ENCODE assay signal across 10 mouse cellular contexts in the genomic region with DNA sequence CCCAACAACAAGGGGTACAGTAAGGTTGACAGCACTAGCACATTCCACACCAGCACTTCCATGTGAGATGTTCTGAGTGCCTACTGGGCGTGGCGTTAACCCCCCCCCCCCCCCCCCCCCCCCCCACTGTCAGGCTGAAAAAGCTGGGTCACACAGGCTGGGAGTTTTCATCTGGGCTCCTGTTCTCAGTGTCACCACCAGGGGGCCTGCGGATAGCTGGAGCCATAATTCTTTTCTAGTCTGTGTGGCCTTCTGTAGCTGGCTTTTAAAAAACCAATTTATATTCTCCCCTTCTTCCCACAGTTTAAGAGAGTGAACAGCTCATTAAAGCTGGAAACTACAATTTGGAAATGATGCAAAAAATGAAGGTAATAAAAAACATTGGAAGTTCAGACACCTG.
DNase-seq lines count a peak whose midpoint lies in the region; ATAC-seq and TF ChIP-seq lines count a peak whose summit lies in the region.
"Had no signal": no experiment of that assay in that cellular context is flagged by ENCODE, and none has a peak within 500 bp of the region (broad histone marks: within the 10 kb centered on the region; RNA-seq: fewer than 3 reads in every experiment).

No protein-coding gene starts in this region.

- H3K27me3 ChIP-seq in kidney, postnatal 0 days (ENCODE audit: insufficient read depth, low read length), result no peaks in the 10 kb centered on the region
- H3K27me3 ChIP-seq in G1E (ENCODE audit: insufficient read depth, low read length), result 0 out of 2 replicates have a peak, but pooled peaks cover 2% of the 10 kb centered on the region
- no peaks in the 10 kb centered on the region for H3K27me3 ChIP-seq in forebrain, embryonic 14.5 days (replicated peaks; ENCODE audit: control insufficient read depth, insufficient read depth, low read length)
- no peaks in the 10 kb centered on the region for H3K27me3 ChIP-seq in neural tube, embryonic 15.5 days (replicated peaks)
- H3K27me3 ChIP-seq: liver, embryonic 13.5 days; stomach, embryonic 15.5 days had no signal

- H3K9me3 ChIP-seq in kidney, postnatal 0 days (replicated peaks; ENCODE audit: low read length), result no peaks in the 10 kb centered on the region
- no peaks in the 10 kb centered on the region for H3K9me3 ChIP-seq in G1E (replicated peaks)
- no peaks in the 10 kb centered on the region for H3K9me3 ChIP-seq in forebrain, embryonic 14.5 days (replicated peaks; ENCODE audit: control insufficient read depth, low read length)
- H3K9me3 ChIP-seq in neural tube, embryonic 15.5 days (replicated peaks), result no peaks in the 10 kb centered on the region
- H3K9me3 ChIP-seq: liver, embryonic 13.5 days; stomach, embryonic 15.5 days had no signal

- intact Hi-C loops in left cerebral cortex, postnatal 25 days (cut with DNase I), result no loop called here

- no peak for ATAC-seq in kidney, postnatal 0 days (replicated peaks; ENCODE audit: low FRiP score, low read depth)
- ATAC-seq in G1E (ENCODE audit: extremely low read depth, insufficient number of reproducible peaks, low FRiP score, poor library complexity, severe bottlenecking), result no peak
- peak; percentile 15; the same call in 1 of the 2 replicates for ATAC-seq in forebrain, embryonic 14.5 days
- ATAC-seq in neural tube, embryonic 15.5 days (ENCODE audit: low FRiP score), result no peak

- no peak overlapping the region for H3K27ac ChIP-seq in kidney, postnatal 0 days
- no peak overlapping the region for H3K27ac ChIP-seq in forebrain, embryonic 14.5 days (ENCODE audit: low read depth, low read length)
- peak overlapping the region; percentile 51; the same call in 1 of the 2 replicates for H3K27ac ChIP-seq in neural tube, embryonic 15.5 days (replicated peaks)
- H3K27ac ChIP-seq: liver, embryonic 13.5 days; stomach, embryonic 15.5 days had no signal

- peak; percentile 74 for TF ChIP-seq CTCF in kidney, postnatal 0 days (IDR thresholded peaks at IDR 0.05; ENCODE audit: low read depth)
- 0 out of 2 replicates have a peak, but pooled peaks have one; percentile 8 for TF ChIP-seq CTCF in G1E (IDR thresholded peaks at IDR 0.05; ENCODE audit: low read depth, low read length)

- H3K4me1 ChIP-seq in kidney, postnatal 0 days (replicated peaks; ENCODE audit: insufficient read depth, low read length), result no peaks in the 10 kb centered on the region
- H3K4me1 ChIP-seq in G1E (ENCODE audit: insufficient read depth, low read depth, low read length), result no peaks in the 10 kb centered on the region
- H3K4me1 ChIP-seq in forebrain, embryonic 14.5 days (ENCODE audit: control insufficient read depth, insufficient read depth, low read length), result no peaks in the 10 kb centered on the region
- H3K4me1 ChIP-seq in neural tube, embryonic 15.5 days, result peaks cover 4% of the 10 kb centered on the region; the same call in 1 of the 2 replicates
- H3K4me1 ChIP-seq: liver, embryonic 13.5 days; stomach, embryonic 15.5 days had no signal

- no peak overlapping the region for H3K4me3 ChIP-seq in kidney, postnatal 0 days (replicated peaks; ENCODE audit: low read depth, low read length)
- no peak overlapping the region for H3K4me3 ChIP-seq in G1E (ENCODE audit: low read depth, low read length)
- H3K4me3 ChIP-seq in forebrain, embryonic 14.5 days (ENCODE audit: low read depth, low read length), result no peak overlapping the region
- H3K4me3 ChIP-seq in neural tube, embryonic 15.5 days (replicated peaks), result no peak overlapping the region
- H3K4me3 ChIP-seq: liver, embryonic 13.5 days; stomach, embryonic 15.5 days had no signal

- DNase-seq in kidney, postnatal 0 days (ENCODE audit: low spot score), result peak; percentile 80
- no peak for DNase-seq in kidney, adult 11 months
- DNase-seq in G1E (ENCODE audit: low spot score), result peak; percentile 4
- peak; percentile 63 for DNase-seq in brain, adult 2 months (ENCODE audit: low read depth, low spot score)
- peak; percentile 62 for DNase-seq in forebrain, embryonic 14.5 days (ENCODE audit: low spot score)
- peak; percentile 41 to 42 for DNase-seq in left cerebral cortex, postnatal 25 days (ENCODE audit: low spot score in 2 of 2)
- no peak for DNase-seq in MN1 (ENCODE audit: low spot score)
- DNase-seq: liver, embryonic 13.5 days had no signal

- no peak overlapping the region for H3K4me2 ChIP-seq in kidney, postnatal 0 days (ENCODE audit: low read length)
- H3K4me2 ChIP-seq in forebrain, embryonic 14.5 days (ENCODE audit: low read length), result no peak overlapping the region
- H3K4me2 ChIP-seq in neural tube, embryonic 15.5 days, result no peak overlapping the region
- H3K4me2 ChIP-seq: liver, embryonic 13.5 days; stomach, embryonic 15.5 days had no signal

- H3K36me3 ChIP-seq in kidney, postnatal 0 days (ENCODE audit: insufficient read depth, low read length), result no peaks in the 10 kb centered on the region
- H3K36me3 ChIP-seq in G1E (replicated peaks), result no peaks in the 10 kb centered on the region
- H3K36me3 ChIP-seq in forebrain, embryonic 14.5 days (ENCODE audit: control insufficient read depth, insufficient read depth, low read length), result no peaks in the 10 kb centered on the region
- H3K36me3 ChIP-seq in neural tube, embryonic 15.5 days, result peaks cover 13% of the 10 kb centered on the region; the same call in 1 of the 2 replicates
- H3K36me3 ChIP-seq: liver, embryonic 13.5 days; stomach, embryonic 15.5 days had no signal

- no peak overlapping the region for H3K9ac ChIP-seq in kidney, postnatal 0 days (ENCODE audit: low read depth, low read length)
- no peak overlapping the region for H3K9ac ChIP-seq in forebrain, embryonic 14.5 days (ENCODE audit: low read length)
- H3K9ac ChIP-seq in neural tube, embryonic 15.5 days (replicated peaks), result no peak overlapping the region
- H3K9ac ChIP-seq: liver, embryonic 13.5 days; stomach, embryonic 15.5 days had no signal

- 9% methylated on average over 2 of the region's 3 CpGs for WGBS in kidney, postnatal 0 days
- WGBS in forebrain, embryonic 14.5 days, result 0% methylated on average over 3 of the region's 3 CpGs
- WGBS in neural tube, embryonic 15.5 days, result 14% methylated on average over 3 of the region's 3 CpGs

Comparison
In these comparisons a context has a peak if more than half of its experiments do, and no peak if none do; other contexts are left out.
1. DNase-seq: peak in kidney, postnatal 0 days (single experiment), G1E (single experiment), brain, adult 2 months (single experiment), forebrain, embryonic 14.5 days (single experiment) and left cerebral cortex, postnatal 25 days (2 of 2); none in kidney, adult 11 months (single experiment) and MN1 (single experiment).